Mouse (Mus musculus): ENCODE data around the gene Lcor.

The Lcor gene

GRCm38 (mm10) chr19:41568791-41569190, 86.4 kb downstream of the Lcor start:
- DNase-seq (ENCODE audit: low spot score): no peak

DNA sequence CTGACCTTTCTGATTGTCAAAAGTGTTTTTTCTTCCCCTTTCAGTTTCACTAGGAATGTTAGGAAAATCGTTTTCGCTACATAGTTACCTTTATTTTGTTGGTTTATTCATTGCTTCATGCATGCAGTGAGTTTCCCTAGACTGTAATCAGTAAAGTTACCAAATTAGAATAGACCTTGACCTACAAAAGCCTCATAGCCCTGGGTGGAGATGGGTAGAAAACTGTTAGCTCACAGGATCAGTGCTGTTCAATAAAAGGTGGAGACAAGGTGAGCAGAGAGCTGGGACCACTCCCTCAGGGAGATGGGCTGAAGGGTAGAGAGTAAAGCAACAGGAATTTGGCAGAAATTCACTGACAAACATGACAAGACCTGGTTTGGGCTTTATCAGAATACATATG, 91.3 kb downstream of the Lcor start:
- DNase-seq (ENCODE audit: low spot score): no peak

- DNase-seq (ENCODE audit: low spot score): no peak
Measured at GRCm38 (mm10) chr19:41577576-41577975, 95.1 kb downstream of the Lcor start.

DNA sequence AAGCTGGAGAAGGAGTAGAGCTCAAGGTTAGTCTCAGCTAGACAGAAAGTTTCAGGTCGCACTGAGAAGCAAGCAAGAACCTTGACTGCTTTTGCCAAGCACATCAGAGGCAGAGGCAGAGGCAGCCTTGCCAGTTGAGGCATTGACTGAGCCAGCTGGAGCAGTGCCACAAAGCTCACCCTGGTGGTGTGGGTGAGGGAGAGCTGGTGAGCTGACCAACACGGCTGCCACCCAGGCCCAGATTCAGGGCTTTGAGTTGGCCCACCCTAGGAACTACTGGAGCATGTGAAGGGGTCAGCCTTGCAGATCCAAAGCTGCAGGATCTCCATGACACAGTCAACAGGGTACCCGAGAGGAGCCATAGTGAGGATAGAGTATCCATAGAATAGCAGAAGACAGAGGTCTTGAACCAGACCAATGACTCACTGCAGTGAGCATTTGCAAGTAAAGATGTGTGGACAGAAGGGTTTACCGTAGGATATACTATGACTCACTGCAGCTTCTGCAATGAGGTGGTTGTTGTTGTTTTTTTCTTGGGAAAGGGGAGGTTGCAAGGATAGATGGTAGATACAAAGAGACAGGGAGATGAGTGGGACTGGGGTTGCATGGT, 97.0 kb downstream of the Lcor start:
- no peak for DNase-seq (ENCODE audit: low spot score)

GRCm38 (mm10) chr19:41581706-41582420, 99.4 kb downstream of the Lcor start, which contains the start of gene Gm340:
Gene Gm340 (plus strand): TSS chr19:41582370.
- DNase-seq (ENCODE audit: low spot score): no peak

- no peak for DNase-seq (ENCODE audit: low spot score)
Measured at GRCm38 (mm10) chr19:41582918-41583514, 100.6 kb downstream of the Lcor start.

GRCm38 (mm10) chr19:41586752-41587151, 104.3 kb downstream of the Lcor start:
- no peak for DNase-seq (ENCODE audit: low spot score)

GRCm38 (mm10) chr19:41587431-41588222, 105.2 kb downstream of the Lcor start:
- DNase-seq (ENCODE audit: low spot score): no peak

DNA sequence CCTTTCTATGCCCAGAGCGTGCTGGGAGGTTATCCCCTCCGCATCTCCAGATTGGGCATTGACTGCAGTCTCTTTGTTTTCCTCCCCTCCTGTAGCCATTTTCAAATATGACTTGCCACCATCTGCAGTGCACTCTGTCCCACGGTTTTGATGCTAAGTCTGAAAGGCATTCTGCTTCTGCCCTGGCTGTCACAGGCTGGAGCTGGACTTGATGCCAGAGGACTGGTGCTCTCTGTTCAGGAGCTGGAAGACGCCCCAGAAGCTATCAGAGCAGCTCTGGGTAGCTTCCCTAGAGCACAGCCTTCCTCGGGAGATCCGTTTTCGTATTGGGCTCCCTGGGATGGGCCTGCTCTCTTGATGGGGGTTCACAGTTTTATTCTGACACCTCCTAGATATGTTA, 106.6 kb downstream of the Lcor start:
- DNase-seq (ENCODE audit: low spot score): no peak

GRCm38 (mm10) chr19:41589681-41590080, 107.2 kb downstream of the Lcor start:
- DNase-seq (ENCODE audit: low spot score): no peak

DNA sequence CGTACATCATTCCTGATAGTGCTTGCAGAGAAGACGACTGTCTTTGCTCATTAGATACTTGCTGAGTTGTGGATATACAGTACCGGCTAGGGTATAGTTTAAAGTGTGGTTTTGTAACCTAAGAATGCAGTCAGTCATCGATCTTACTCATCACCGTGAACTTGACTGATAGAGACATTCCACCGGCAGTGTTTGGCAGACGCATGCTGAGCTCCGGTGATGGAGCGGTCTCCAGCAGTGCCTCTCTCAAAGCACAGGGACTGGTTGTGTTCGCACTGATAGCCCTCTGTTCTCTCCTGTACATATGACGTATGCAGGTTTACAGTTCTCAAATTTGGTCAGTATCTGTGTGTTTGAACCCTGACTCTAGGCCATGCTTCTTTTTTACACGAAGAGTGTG, 109.4 kb downstream of the Lcor start:
- no peak for DNase-seq (ENCODE audit: low spot score)

- no peak for DNase-seq (ENCODE audit: low spot score)
Measured at GRCm38 (mm10) chr19:41597170-41597894, 114.9 kb downstream of the Lcor start.

DNA sequence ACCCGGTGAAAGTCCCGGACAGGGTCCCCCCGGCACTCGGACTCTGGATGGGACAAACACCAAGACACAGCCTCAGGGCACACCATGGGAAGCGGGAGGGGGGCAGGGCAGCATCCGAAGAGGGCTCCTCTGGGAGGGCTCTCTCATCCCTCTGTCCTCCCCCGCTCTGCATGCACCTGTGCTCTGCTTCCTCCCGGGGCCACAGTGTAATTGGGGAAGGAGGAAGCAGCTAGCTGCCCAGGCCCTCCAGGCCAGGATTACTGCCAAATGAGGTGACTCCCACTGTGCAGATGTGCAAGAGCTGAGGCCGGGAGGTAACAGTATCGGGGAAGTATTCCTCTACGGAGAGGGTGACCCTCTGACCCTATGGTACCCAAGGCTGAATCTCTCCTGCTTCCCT, 118.2 kb downstream of the Lcor start:
- no peak for DNase-seq (ENCODE audit: low spot score)

GRCm38 (mm10) chr19:41606208-41606987, 124.0 kb downstream of the Lcor start:
- no peak for DNase-seq (ENCODE audit: low spot score)

- no peak for DNase-seq (ENCODE audit: low spot score)
Measured at GRCm38 (mm10) chr19:41611683-41612082, 129.2 kb downstream of the Lcor start.

All from MN1 (cell line).